Mouse (Mus musculus) lung, postnatal 0 days (tissue): ENCODE data around the gene Slc4a4. TPM values are rescaled to one million over a fixed set of nuclear protein-coding genes. Genes with fewer than 3 reads are reported as not detected.
A peak's percentile ranks its signal among the peaks of the same experiment; 100 is the strongest.

Experiments used
- ATAC-seq: fragments of 200-750 bp; cut with Nextera tagmentation; 2 replicates; pipeline ENCODE4 v1.8.0; 2017; ENCODE audit warnings: moderate library complexity
- DNase-seq: peaks from one replicate; pipeline ENCODE4 v3.0.0-alpha.2; 2016; ENCODE audit warnings: low spot score
- H3K27ac ChIP-seq: fragments of 300-500 bp; sonication (generic); 2 replicates; pipeline ENCODE4 v1.5.1; 2014; ENCODE audit warnings: antibody characterized with exemption, mild to moderate bottlenecking, low read length, mixed read lengths
- H3K27me3 ChIP-seq: fragments of 300-500 bp; sonication (generic); replicated peaks from 2 replicates; pipeline ENCODE4 v1.6.1; 2014; ENCODE audit warnings: low read length, mixed read lengths; ENCODE audit not compliant: insufficient read depth
- H3K36me3 ChIP-seq: fragments of 300-500 bp; sonication (generic); 2 replicates; pipeline ENCODE4 v1.6.1; 2014; ENCODE audit warnings: low read length, mixed read lengths; ENCODE audit not compliant: insufficient read depth
- H3K4me1 ChIP-seq: fragments of 300-500 bp; sonication (generic); 2 replicates; pipeline ENCODE4 v1.6.1; 2014; ENCODE audit warnings: antibody characterized with exemption, low read depth, low read length, mixed read lengths; ENCODE audit not compliant: insufficient read depth
- H3K4me2 ChIP-seq: fragments of 300-500 bp; sonication (generic); replicated peaks from 2 replicates; pipeline ENCODE4 v1.6.1; 2014; ENCODE audit warnings: low read depth, mild to moderate bottlenecking, low read length, moderate library complexity, mixed read lengths
- H3K4me3 ChIP-seq: fragments of 300-500 bp; sonication (generic); 2 replicates; pipeline ENCODE4 v1.5.1; 2014; ENCODE audit warnings: low read depth, low read length
- H3K9ac ChIP-seq: fragments of 300-500 bp; sonication (generic); replicated peaks from 2 replicates; pipeline ENCODE4 v1.6.1; 2014; ENCODE audit warnings: low read depth, mild to moderate bottlenecking
- H3K9me3 ChIP-seq: fragments of 300-500 bp; sonication (generic); 2 replicates; pipeline ENCODE4 v1.6.1; 2016; ENCODE audit warnings: low read length, mixed read lengths
- CTCF ChIP-seq: IDR thresholded peaks from 2 replicates; pipeline ENCODE4 v1.5.1; 2016; ENCODE audit warnings: antibody characterized with exemption, mild to moderate bottlenecking
- EP300 ChIP-seq: IDR thresholded peaks from 2 replicates; pipeline ENCODE4 v1.6.1; 2016; ENCODE audit warnings: antibody characterized with exemption, mild to moderate bottlenecking, control low read depth
- WGBS: fragments of 180-500 bp; shearing (Covaris S2); extraction: QIAGEN DNeasy Blood & Tissue Kit; methylation state at CpG from one replicate; pipeline ENCODE4 v1.1.7; 2014; 5-methylcytosine and 5-hydroxymethylcytosine counted together
- polyA plus RNA-seq: library from polyadenylated mRNA; unstranded; fragments of >200 nt; fragmentation: Nextera tagmentation; extraction: Ambion mirVana; gene quantifications from 2 replicates; pipeline ENCODE4 v1.2.1, GENCODE M21; 2015

Gene Slc4a4
- polyA plus RNA-seq, 1 experiment from 2014 or later: 2.9 TPM

DNA sequence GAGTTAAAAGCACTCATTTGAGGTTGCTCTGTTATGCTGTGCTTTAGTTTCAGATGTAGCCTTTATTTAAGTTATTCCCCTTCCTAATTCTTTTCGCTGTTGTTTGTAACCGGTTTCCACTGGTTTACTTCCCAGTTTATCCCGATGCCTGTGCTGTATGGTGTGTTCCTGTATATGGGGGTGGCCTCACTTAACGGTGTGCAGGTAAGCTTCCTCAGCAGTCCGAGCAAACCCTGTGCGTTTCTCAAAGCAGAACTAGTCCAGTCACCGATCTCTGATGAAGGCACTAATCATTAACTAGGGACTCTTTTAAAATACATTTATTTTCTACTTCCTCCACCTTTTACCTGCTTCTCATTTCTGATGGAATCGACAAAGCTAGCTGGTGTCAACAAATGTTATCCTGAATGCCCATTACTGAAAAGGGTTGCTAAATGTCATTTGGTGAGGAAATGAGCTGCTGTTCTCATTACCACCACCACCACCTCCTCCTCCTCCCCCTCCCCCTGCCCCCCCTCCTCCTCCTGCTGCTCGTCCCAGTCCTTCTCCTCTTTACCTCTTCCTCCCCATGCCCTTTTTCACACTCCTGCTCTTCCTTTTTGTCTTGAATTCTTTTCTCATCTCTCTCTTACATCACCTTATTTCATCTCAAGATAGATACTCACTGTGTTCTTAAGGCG lies 336.6 kb downstream of the Slc4a4 start:
- Histone ChIP-seq H3K27ac (no peak overlapping the region), H3K27me3 (no peaks in the 10 kb centered on the region), H3K4me1 (no peaks in the 10 kb centered on the region; the same call in 1 of the 2 replicates), H3K9ac (no peak overlapping the region), H3K36me3 (no peaks in the 10 kb centered on the region), H3K4me2 (no peak overlapping the region), H3K9me3 (no peaks in the 10 kb centered on the region), H3K4me3 (no peak overlapping the region)
- TF ChIP-seq EP300 (no peak), CTCF (no peak)
- 42% methylated on average over 10 of the region's 10 CpGs for WGBS
- DNase-seq: no peak
- no peak for ATAC-seq

DNA sequence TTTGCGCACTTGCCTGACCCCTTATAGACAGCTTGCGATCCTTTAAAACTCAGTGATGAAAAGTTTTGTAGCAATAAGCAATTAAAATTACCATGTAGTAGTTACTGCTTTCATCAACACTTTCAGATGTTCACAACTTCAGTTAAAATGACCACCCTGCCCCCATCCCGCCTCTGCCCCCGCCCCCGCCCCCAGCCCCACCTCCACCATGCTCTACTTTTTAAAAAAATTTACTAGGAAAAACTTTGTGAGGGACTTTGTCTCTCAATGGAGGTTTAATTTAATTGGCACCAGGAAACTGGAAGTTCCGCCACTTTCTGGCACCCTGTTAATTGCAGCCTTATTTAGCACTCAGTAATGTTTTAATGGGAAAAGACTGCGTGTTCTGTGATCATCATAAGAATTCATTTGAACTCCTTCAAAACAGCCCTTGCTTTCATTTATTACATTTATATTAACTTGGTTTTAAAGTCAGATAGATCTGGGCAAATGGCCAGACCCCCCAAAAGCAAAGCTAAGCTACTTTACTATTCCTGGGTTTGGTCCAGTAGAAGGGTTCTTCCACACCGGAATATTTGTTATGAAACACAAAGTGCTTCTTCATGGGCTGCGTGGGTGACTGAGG lies 337.2 kb downstream of the Slc4a4 start:
- no peak for DNase-seq
- Histone ChIP-seq H3K9me3 (no peaks in the 10 kb centered on the region), H3K4me3 (no peak overlapping the region), H3K4me1 (no peaks in the 10 kb centered on the region; the same call in 1 of the 2 replicates), H3K27ac (no peak overlapping the region), H3K9ac (no peak overlapping the region), H3K36me3 (no peaks in the 10 kb centered on the region), H3K27me3 (no peaks in the 10 kb centered on the region), H3K4me2 (no peak overlapping the region)
- TF ChIP-seq EP300 (no peak), CTCF (no peak)
- no peak for ATAC-seq
- 66% methylated on average over 9 of the region's 9 CpGs for WGBS

DNA sequence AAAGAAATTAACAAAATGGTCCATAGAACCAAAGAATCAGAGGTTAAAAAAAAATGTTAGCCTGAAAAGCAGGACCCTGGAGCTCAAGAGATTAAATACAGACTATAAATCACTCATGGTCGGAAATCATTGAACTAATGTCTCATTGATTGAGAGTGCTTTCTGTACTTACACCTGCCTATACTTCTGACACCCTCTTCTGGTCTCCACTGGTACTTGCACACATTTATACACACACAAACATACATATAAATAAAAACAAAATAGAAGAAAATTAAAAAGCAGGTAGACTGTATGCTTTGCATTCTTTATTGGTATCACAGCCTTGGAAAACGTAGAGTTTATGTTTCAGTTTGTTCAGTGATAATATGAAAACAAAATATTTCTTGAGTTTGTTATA lies 341.3 kb downstream of the Slc4a4 start:
- WGBS: 83% methylated on average over 2 of the region's 2 CpGs
- Histone ChIP-seq H3K9ac (no peak overlapping the region), H3K4me3 (no peak overlapping the region), H3K9me3 (no peaks in the 10 kb centered on the region), H3K27ac (no peak overlapping the region), H3K4me1 (no peaks in the 10 kb centered on the region), H3K27me3 (no peaks in the 10 kb centered on the region), H3K4me2 (no peak overlapping the region), H3K36me3 (no peaks in the 10 kb centered on the region)
- no peak for DNase-seq
- ATAC-seq: no peak
- TF ChIP-seq EP300 (no peak), CTCF (peak; percentile 30; the same call in 1 of the 2 replicates)

DNA sequence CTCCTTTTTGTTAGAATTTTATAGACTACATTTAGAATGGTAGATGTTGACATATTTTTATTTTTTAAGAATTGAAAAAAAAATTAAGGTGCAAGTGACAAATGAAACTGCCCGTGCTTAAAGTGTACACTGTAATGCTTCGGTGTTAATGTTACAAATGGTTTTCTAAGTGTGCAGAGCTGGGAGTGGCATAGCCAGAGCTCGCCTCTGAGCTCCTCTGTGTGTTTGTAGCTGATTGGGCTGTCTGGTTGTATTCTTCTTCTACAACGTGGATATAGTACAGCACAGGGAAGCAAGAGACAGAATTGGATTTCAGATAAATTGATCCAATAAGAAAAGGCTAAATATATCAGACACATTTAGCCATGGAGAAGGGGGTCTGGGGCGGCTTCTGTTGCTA lies 343.0 kb downstream of the Slc4a4 start:
- ATAC-seq (no peak), DNase-seq (no peak)
- Histone ChIP-seq H3K4me1 (no peaks in the 10 kb centered on the region), H3K4me3 (no peak overlapping the region), H3K9me3 (no peaks in the 10 kb centered on the region), H3K4me2 (no peak overlapping the region), H3K36me3 (no peaks in the 10 kb centered on the region), H3K27ac (no peak overlapping the region), H3K9ac (no peak overlapping the region), H3K27me3 (no peaks in the 10 kb centered on the region)
- WGBS: 61% methylated on average over 5 of the region's 5 CpGs
- TF ChIP-seq CTCF (no peak), EP300 (no peak)

DNA sequence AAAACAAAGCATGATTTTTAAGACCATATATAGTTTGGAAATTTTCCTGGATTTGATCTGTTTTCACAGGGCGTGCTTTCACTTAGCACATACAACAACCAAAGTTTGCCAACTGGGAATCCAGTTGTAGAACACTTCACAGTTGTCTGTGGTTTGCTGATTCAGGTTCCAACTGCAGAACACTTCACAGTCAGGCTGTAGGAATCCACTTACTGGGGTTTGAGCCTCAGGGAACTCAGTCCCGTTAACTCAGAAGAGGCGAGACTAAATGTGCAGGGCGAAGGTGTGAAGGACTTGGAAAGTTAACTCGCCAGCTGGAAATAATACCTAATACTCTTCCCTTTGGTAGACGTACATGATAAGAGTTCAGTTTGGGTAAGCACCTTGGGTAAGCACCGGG lies 345.7 kb downstream of the Slc4a4 start:
- TF ChIP-seq EP300 (no peak), CTCF (no peak)
- Histone ChIP-seq H3K27ac (no peak overlapping the region), H3K4me1 (no peaks in the 10 kb centered on the region), H3K36me3 (no peaks in the 10 kb centered on the region), H3K4me3 (no peak overlapping the region), H3K9ac (no peak overlapping the region), H3K9me3 (no peaks in the 10 kb centered on the region), H3K27me3 (no peaks in the 10 kb centered on the region), H3K4me2 (no peak overlapping the region)
- WGBS: 69% methylated on average over 7 of the region's 7 CpGs
- DNase-seq: no peak
- ATAC-seq: no peak

DNA sequence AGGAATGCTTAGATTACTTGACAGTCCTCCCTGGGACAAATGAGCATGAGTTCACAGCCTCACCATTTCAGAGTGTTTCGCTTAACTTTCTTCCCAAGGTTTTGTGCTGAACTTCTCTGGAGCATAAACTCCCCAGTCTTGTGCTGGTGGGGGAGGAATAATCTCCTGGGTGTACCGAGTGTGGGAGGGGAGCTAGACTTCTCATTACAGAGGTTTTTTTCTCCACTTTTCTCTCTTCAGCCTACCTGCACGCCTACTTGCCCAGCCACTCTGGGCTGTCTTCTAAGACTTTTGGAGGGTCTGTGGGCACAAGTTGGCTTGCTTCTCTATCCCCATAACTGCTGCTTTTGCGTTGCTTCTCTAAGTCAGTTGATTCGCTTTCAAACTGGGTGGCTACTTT lies 365.2 kb downstream of the Slc4a4 start:
- Histone ChIP-seq H3K4me3 (no peak overlapping the region), H3K9ac (no peak overlapping the region), H3K4me2 (no peak overlapping the region), H3K4me1 (no peaks in the 10 kb centered on the region), H3K9me3 (no peaks in the 10 kb centered on the region), H3K27ac (no peak overlapping the region), H3K27me3 (no peaks in the 10 kb centered on the region), H3K36me3 (no peaks in the 10 kb centered on the region)
- 77% methylated on average over 5 of the region's 5 CpGs for WGBS
- no peak for TF ChIP-seq EP300
- no peak for TF ChIP-seq CTCF
- DNase-seq (no peak), ATAC-seq (no peak)
